Mouse (Mus musculus) B cell, adult 2 months (primary cell): ENCODE data around the gene Lgals8.

Experiments used
- DNase-seq, 2 experiments: peaks; one replicate each; pipeline ENCODE4 v3.0.0; 2022

The Lgals8 gene

GRCm38 (mm10) chr13:12460443-12460842, 4.3 kb downstream of the Lgals8 start:
- DNase-seq = peak; percentile 84 to 87

GRCm38 (mm10) chr13:12456711-12457110, 8.0 kb downstream of the Lgals8 start:
- DNase-seq = no peak

- DNase-seq = no peak
Observed at GRCm38 (mm10) chr13:12454686-12455390, 9.9 kb downstream of the Lgals8 start.

- DNase-seq = no peak
Observed at GRCm38 (mm10) chr13:12453150-12453549, 11.6 kb downstream of the Lgals8 start.

GRCm38 (mm10) chr13:12442008-12442587, 22.6 kb downstream of the Lgals8 start:
- no peak for DNase-seq

GRCm38 (mm10) chr13:12440813-12441212, 23.9 kb downstream of the Lgals8 start:
- no peak for DNase-seq

- DNase-seq = no peak
Observed at GRCm38 (mm10) chr13:12439586-12439985, 25.2 kb downstream of the Lgals8 start.

- DNase-seq = no peak
Observed at GRCm38 (mm10) chr13:12433843-12434242, 30.9 kb downstream of the Lgals8 start.

GRCm38 (mm10) chr13:12428556-12428955, 36.2 kb downstream of the Lgals8 start:
- no peak for DNase-seq

- no peak for DNase-seq
Observed at GRCm38 (mm10) chr13:12420596-12420995, 44.1 kb downstream of the Lgals8 start.

GRCm38 (mm10) chr13:12412016-12412415, 52.7 kb downstream of the Lgals8 start:
- DNase-seq = peak; percentile 7 to 11

GRCm38 (mm10) chr13:12408343-12409066, 56.2 kb downstream of the Lgals8 start:
- no peak for DNase-seq

- no peak for DNase-seq
Observed at GRCm38 (mm10) chr13:12395571-12395970, 69.2 kb downstream of the Lgals8 start.

GRCm38 (mm10) chr13:12394609-12395505, 69.9 kb downstream of the Lgals8 start, which contains the start of gene Heatr1:
Gene Heatr1, plus strand, starts transcription at chr13:12395027.
- peak; percentile 94 to 96 for DNase-seq
